Mouse (Mus musculus) spleen, adult 2 months (tissue): ENCODE measurements around the gene Ppfia4.

Source experiments
- CTCF ChIP-seq: fragments of 200-500 bp; IDR thresholded peaks from 2 replicates; pipeline ENCODE4 v1.5.1; 2011; ENCODE audit warnings: mild to moderate bottlenecking, inconsistent platforms; ENCODE audit not compliant: insufficient read depth, insufficient read length, insufficient replicate concordance; ENCODE audit errors: extremely low read depth
- POLR2A ChIP-seq: fragments of 200-500 bp; IDR thresholded peaks from 2 replicates; pipeline ENCODE4 v1.6.1; 2011; ENCODE audit warnings: low read depth, low read length, inconsistent platforms

DNA sequence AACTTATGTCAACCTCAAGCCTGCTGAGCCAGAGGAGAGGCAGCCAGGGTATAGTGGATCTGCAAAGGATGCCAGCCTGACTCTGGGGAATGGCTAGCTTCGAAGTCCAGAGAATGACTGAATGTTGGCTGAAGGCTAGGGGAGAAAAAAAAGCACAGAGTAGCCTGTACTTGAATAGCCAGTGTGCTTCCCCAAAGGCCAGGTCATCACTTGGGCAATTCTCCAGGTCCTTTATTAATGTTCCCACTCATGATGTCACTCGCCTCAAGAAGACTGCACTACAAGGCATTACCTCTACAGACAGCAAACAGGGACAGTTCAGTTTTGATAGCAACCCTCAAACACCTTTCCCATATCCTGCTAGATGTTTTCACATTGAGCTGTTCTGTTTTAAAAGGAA lies 22.4 kb downstream of the Ppfia4 start:
- no peak for TF ChIP-seq POLR2A
- TF ChIP-seq CTCF, result no peak
